ENCODE assay signal across 8 mouse cellular contexts in genomic region chr6:113045575-113045974, GRCm38 (mm10). TPM values are rescaled to one million over a fixed set of nuclear protein-coding genes. Genes with fewer than 3 reads are reported as not detected.
DNase-seq lines count a peak whose midpoint lies in the region; ATAC-seq and TF ChIP-seq lines count a peak whose summit lies in the region.

No protein-coding gene starts in this region.

- H3K27me3 ChIP-seq in heart, embryonic 14.5 days (ENCODE audit: control insufficient read depth, insufficient read depth, low read length) = no peaks in the 10 kb centered on the region
- no peaks in the 10 kb centered on the region for H3K27me3 ChIP-seq in kidney, postnatal 0 days (ENCODE audit: insufficient read depth, low read length)
- H3K27me3 ChIP-seq in neural tube, embryonic 14.5 days (ENCODE audit: control insufficient read depth, insufficient read depth, low read length) = no peaks in the 10 kb centered on the region

- H3K36me3 ChIP-seq in heart, embryonic 14.5 days (ENCODE audit: control insufficient read depth, insufficient read depth, low read length) = peaks cover 20% of the 10 kb centered on the region
- H3K36me3 ChIP-seq in kidney, postnatal 0 days (ENCODE audit: insufficient read depth, low read length) = no peaks in the 10 kb centered on the region
- H3K36me3 ChIP-seq in neural tube, embryonic 14.5 days (ENCODE audit: control insufficient read depth, insufficient read depth, low read length) = peaks cover 6% of the 10 kb centered on the region; the same call in 1 of the 2 replicates

- ATAC-seq in heart, embryonic 14.5 days (ENCODE audit: insufficient number of reproducible peaks, insufficient read depth, low FRiP score, low read depth) = peak; percentile 24; the same call in 1 of the 2 replicates
- peak; percentile 33 for ATAC-seq in erythroblast, adult 5-6 weeks (replicated peaks; ENCODE audit: low FRiP score, poor library complexity, severe bottlenecking)
- peak; percentile 19 for ATAC-seq in kidney, postnatal 0 days (replicated peaks; ENCODE audit: low FRiP score, low read depth)
- peak; percentile 65 for ATAC-seq in neural tube, embryonic 14.5 days (ENCODE audit: low read depth)

- peak overlapping the region; percentile 94 for H3K4me2 ChIP-seq in heart, embryonic 14.5 days (ENCODE audit: low read length)
- H3K4me2 ChIP-seq in kidney, postnatal 0 days (ENCODE audit: low read length) = peak overlapping the region; percentile 70
- peak overlapping the region; percentile 69 for H3K4me2 ChIP-seq in neural tube, embryonic 14.5 days (ENCODE audit: low read depth, low read length)

- H3K4me1 ChIP-seq in heart, embryonic 14.5 days (ENCODE audit: control insufficient read depth in 2 of 2, insufficient read depth in 2 of 2, low read length in 2 of 2) = peaks cover 6 to 14% of the 10 kb centered on the region in 2 experiments
- no peaks in the 10 kb centered on the region for H3K4me1 ChIP-seq in kidney, postnatal 0 days (replicated peaks; ENCODE audit: insufficient read depth, low read length)
- H3K4me1 ChIP-seq in neural tube, embryonic 14.5 days (ENCODE audit: control insufficient read depth, insufficient read depth, low read length) = peaks cover 13% of the 10 kb centered on the region

- no peak for TF ChIP-seq CTCF in kidney, postnatal 0 days (IDR thresholded peaks at IDR 0.05; ENCODE audit: low read depth)

- H3K27ac ChIP-seq in heart, embryonic 14.5 days (replicated peaks in 1 of 2; ENCODE audit: control insufficient read depth in 1 of 2, insufficient read depth in 1 of 2, low read depth in 2 of 2, low read length in 2 of 2) = peak overlapping the region; percentile 95 to 96
- H3K27ac ChIP-seq in kidney, postnatal 0 days = peak overlapping the region; percentile 94
- H3K27ac ChIP-seq in neural tube, embryonic 14.5 days (ENCODE audit: low read depth, low read length) = peak overlapping the region; percentile 88

- 2% methylated on average over 11 of the region's 11 CpGs for WGBS in heart, embryonic 14.5 days
- under 1% methylated on average over 11 of the region's 11 CpGs for WGBS in kidney, postnatal 0 days
- WGBS in neural tube, embryonic 14.5 days = 1% methylated on average over 11 of the region's 11 CpGs

- peak overlapping the region; percentile 87 for H3K9ac ChIP-seq in heart, embryonic 14.5 days (ENCODE audit: low read length)
- peak overlapping the region; percentile 74 for H3K9ac ChIP-seq in kidney, postnatal 0 days (ENCODE audit: low read depth, low read length)
- peak overlapping the region; percentile 53 for H3K9ac ChIP-seq in neural tube, embryonic 14.5 days (replicated peaks; ENCODE audit: low read depth, low read length)

- no peak for DNase-seq in heart, adult 11 months
- DNase-seq in ES-CJ7 (ENCODE audit: low read depth, low spot score) = peak; percentile 46
- peak; percentile 21 for DNase-seq in kidney, postnatal 0 days (ENCODE audit: low spot score)
- DNase-seq in ovary, postnatal 10 days (ENCODE audit: low spot score) = no peak
- no peak for DNase-seq in embryo, embryonic 9.5 days (ENCODE audit: extremely low spot score)

- H3K4me3 ChIP-seq in heart, embryonic 14.5 days (ENCODE audit: control insufficient read depth in 1 of 2, insufficient read depth in 1 of 2, low read depth in 1 of 2, low read length in 2 of 2) = peak overlapping the region; percentile 76 to 77
- H3K4me3 ChIP-seq in kidney, postnatal 0 days (replicated peaks; ENCODE audit: low read depth, low read length) = peak overlapping the region; percentile 57
- peak overlapping the region; percentile 70 for H3K4me3 ChIP-seq in neural tube, embryonic 14.5 days (ENCODE audit: low read depth, low read length)

- H3K9me3 ChIP-seq in heart, embryonic 14.5 days (ENCODE audit: control insufficient read depth, low read length) = no peaks in the 10 kb centered on the region
- no peaks in the 10 kb centered on the region for H3K9me3 ChIP-seq in kidney, postnatal 0 days (replicated peaks; ENCODE audit: low read length)
- H3K9me3 ChIP-seq in neural tube, embryonic 14.5 days (ENCODE audit: control insufficient read depth, low read length) = no peaks in the 10 kb centered on the region

RNA-seq across cellular contexts. Expression of gene Thumpd3, which starts 0.5 kb away (rescaled TPM):
- 30.9 and 31.1 TPM in 2 replicates for polyA plus RNA-seq in heart, embryonic 14.5 days (2014; fragmentation: Nextera tagmentation; extraction: Ambion mirVana)
- 18.0 and 27.7 TPM in 2 replicates for total RNA-seq in erythroblast, adult 5-6 weeks (2015; ENCODE audit: low replicate concordance)
- 16.3 and 19.6 TPM in 2 replicates for total RNA-seq in erythroblast, adult 5-6 weeks (2017; ENCODE audit: low replicate concordance)
- polyA plus RNA-seq in kidney, postnatal 0 days (2015; fragmentation: Nextera tagmentation; extraction: Ambion mirVana) = 41.5 and 42.1 TPM in 2 replicates
- 46.6 and 47.2 TPM in 2 replicates for polyA plus RNA-seq in neural tube, embryonic 14.5 days (2014; fragmentation: Nextera tagmentation; extraction: Ambion mirVana)

RNA-seq across cellular contexts. Expression of gene Setd5, which starts 31.6 kb away (rescaled TPM):
- polyA plus RNA-seq in heart, embryonic 14.5 days (2014; fragmentation: Nextera tagmentation; extraction: Ambion mirVana) = 57.0 and 59.1 TPM in 2 replicates
- 34.4 and 36.6 TPM in 2 replicates for total RNA-seq in erythroblast, adult 5-6 weeks (2015; ENCODE audit: low replicate concordance)
- total RNA-seq in erythroblast, adult 5-6 weeks (2017; ENCODE audit: low replicate concordance) = 29.4 TPM in 2 replicates
- 46.4 and 50.3 TPM in 2 replicates for polyA plus RNA-seq in kidney, postnatal 0 days (2015; fragmentation: Nextera tagmentation; extraction: Ambion mirVana)
- 56.3 and 63.1 TPM in 2 replicates for polyA plus RNA-seq in neural tube, embryonic 14.5 days (2014; fragmentation: Nextera tagmentation; extraction: Ambion mirVana)

Comparison
In these comparisons a context has a peak if more than half of its experiments do, and no peak if none do; other contexts are left out.
1. DNase-seq: peak in ES-CJ7 (single experiment) and kidney, postnatal 0 days (single experiment); none in heart, adult 11 months (single experiment), ovary, postnatal 10 days (single experiment) and embryo, embryonic 9.5 days (single experiment).
2. Peak in every context shown above with its lines, with median percentiles within 50 percentile points of each other: ATAC-seq, H3K27ac ChIP-seq, H3K4me2 ChIP-seq, H3K4me3 ChIP-seq and H3K9ac ChIP-seq.